In genomic region chr2:155133011-155133976, GRCm38 (mm10) we compare ENCODE assay signal across 8 mouse cellular contexts. TPM values are rescaled to one million over a fixed set of nuclear protein-coding genes. Genes with fewer than 3 reads are reported as not detected.
DNase-seq lines count a peak whose midpoint lies in the region; ATAC-seq and TF ChIP-seq lines count a peak whose summit lies in the region.

Gene Itch (plus strand): TSS chr2:155133509.

- H3K9ac ChIP-seq in forebrain, embryonic 16.5 days (replicated peaks; ENCODE audit: low read depth, low read length) = peak within 1 kb of the TSS; percentile 93
- peak within 1 kb of the TSS; percentile 91 for H3K9ac ChIP-seq in lung, embryonic 14.5 days

- peaks cover 10% of the 10 kb centered on the region; the same call in 1 of the 2 replicates for H3K27me3 ChIP-seq in G1E (ENCODE audit: insufficient read depth, low read length)
- no peaks in the 10 kb centered on the region for H3K27me3 ChIP-seq in forebrain, embryonic 16.5 days (replicated peaks; ENCODE audit: control insufficient read depth, insufficient read depth, low read length)
- H3K27me3 ChIP-seq in lung, embryonic 14.5 days (ENCODE audit: insufficient read depth, low read length) = no peaks in the 10 kb centered on the region
- H3K27me3 ChIP-seq in thymus, adult 2 months (ENCODE audit: control insufficient read depth, insufficient read depth, low read length) = no peaks in the 10 kb centered on the region

- WGBS in forebrain, embryonic 16.5 days = 2% methylated on average over 51 of the region's 65 CpGs
- WGBS in lung, embryonic 14.5 days = 2% methylated on average over 63 of the region's 65 CpGs
- WGBS in olfactory bulb, adult 2 months = under 1% methylated on average over 64 of the region's 65 CpGs
- WGBS in thymus, adult 2 months = 2% methylated on average over 65 of the region's 65 CpGs

- peaks cover 14% of the 10 kb centered on the region for H3K36me3 ChIP-seq in G1E (replicated peaks)
- 0 out of 2 replicates have a peak, but pooled peaks cover under 1% of the 10 kb centered on the region for H3K36me3 ChIP-seq in forebrain, embryonic 16.5 days (ENCODE audit: control insufficient read depth, insufficient read depth)
- H3K36me3 ChIP-seq in lung, embryonic 14.5 days (ENCODE audit: insufficient read depth) = peaks cover 7% of the 10 kb centered on the region
- peaks cover 5% of the 10 kb centered on the region for H3K36me3 ChIP-seq in thymus, adult 2 months (ENCODE audit: control insufficient read depth, insufficient read depth, low read length)

- no peak for TF ChIP-seq CTCF in G1E (IDR thresholded peaks at IDR 0.05; ENCODE audit: low read depth, low read length)
- TF ChIP-seq CTCF in layer of hippocampus, adult 2 months (conservative IDR thresholded peaks at IDR 0.05) = peak; percentile 31
- no peak for TF ChIP-seq CTCF in lung, embryonic 14.5 days (IDR thresholded peaks at IDR 0.05; ENCODE audit: low read depth)
- no peak for TF ChIP-seq CTCF in olfactory bulb, adult 2 months (IDR thresholded peaks at IDR 0.05; ENCODE audit: insufficient read depth, low read depth, low read length)
- no peak for TF ChIP-seq CTCF in thymus, adult 2 months (IDR thresholded peaks at IDR 0.05; ENCODE audit: borderline replicate concordance, control insufficient read depth, extremely low read depth, insufficient read depth, low read length, poor library complexity)

- ATAC-seq in G1E (ENCODE audit: extremely low read depth, insufficient number of reproducible peaks, low FRiP score, poor library complexity, severe bottlenecking) = peak; percentile 90
- peak; percentile 99 for ATAC-seq in forebrain, embryonic 16.5 days
- peak; percentile 97 for ATAC-seq in lung, embryonic 14.5 days (ENCODE audit: insufficient read depth)

- peaks cover 25% of the 10 kb centered on the region for H3K4me1 ChIP-seq in G1E (ENCODE audit: insufficient read depth, low read depth, low read length)
- peaks cover 25% of the 10 kb centered on the region for H3K4me1 ChIP-seq in forebrain, embryonic 16.5 days (replicated peaks; ENCODE audit: control insufficient read depth, insufficient read depth, low read length)
- H3K4me1 ChIP-seq in lung, embryonic 14.5 days (ENCODE audit: insufficient read depth) = peaks cover 16% of the 10 kb centered on the region
- H3K4me1 ChIP-seq in olfactory bulb, adult 2 months (ENCODE audit: control insufficient read depth, insufficient read depth, low read length) = peaks cover 2% of the 10 kb centered on the region; the same call in 1 of the 2 replicates
- peaks cover 13% of the 10 kb centered on the region for H3K4me1 ChIP-seq in thymus, adult 2 months (replicated peaks; ENCODE audit: control insufficient read depth, insufficient read depth, low read length)

- peak within 1 kb of the TSS; percentile 88 for H3K27ac ChIP-seq in forebrain, embryonic 16.5 days (ENCODE audit: low read length)
- H3K27ac ChIP-seq in layer of hippocampus, adult 2 months = peak within 1 kb of the TSS; percentile 99
- peak within 1 kb of the TSS; percentile 88 for H3K27ac ChIP-seq in lung, embryonic 14.5 days (ENCODE audit: low read depth)
- peak within 1 kb of the TSS; percentile 87 for H3K27ac ChIP-seq in olfactory bulb, adult 2 months (ENCODE audit: insufficient read depth, low read depth, low read length)
- 0 out of 2 replicates have a peak within 1 kb of the TSS, but pooled peaks have one; percentile 19 for H3K27ac ChIP-seq in thymus, adult 2 months (ENCODE audit: control insufficient read depth, insufficient read depth, low read length)

- DNase-seq in G1E (ENCODE audit: low spot score) = peak; percentile 92
- DNase-seq in cerebellum, adult 18-20 months = peak; percentile 95
- peak; percentile 89 to 91 for DNase-seq in heart, postnatal 36 days
- DNase-seq in layer of hippocampus, adult 2 months (ENCODE audit: low spot score in 2 of 2) = peak; percentile 92
- peak; percentile 97 for DNase-seq in lung, embryonic 14.5 days
- DNase-seq in thymus, adult 2 months = peak; percentile 90

- peak within 1 kb of the TSS; percentile 56 for H3K4me2 ChIP-seq in forebrain, embryonic 16.5 days (ENCODE audit: low read length)
- peak within 1 kb of the TSS; percentile 74 for H3K4me2 ChIP-seq in lung, embryonic 14.5 days

- H3K9me3 ChIP-seq in G1E (replicated peaks) = no peaks in the 10 kb centered on the region
- H3K9me3 ChIP-seq in forebrain, embryonic 16.5 days (ENCODE audit: control insufficient read depth, low read length) = no peaks in the 10 kb centered on the region
- no peaks in the 10 kb centered on the region for H3K9me3 ChIP-seq in lung, embryonic 14.5 days (ENCODE audit: low read depth, low read length)

- TF ChIP-seq POLR2A in olfactory bulb, adult 2 months (IDR thresholded peaks at IDR 0.05; ENCODE audit: insufficient read depth, low read depth, low read length) = peak; percentile 71; the same call in 1 of the 2 replicates
- TF ChIP-seq POLR2A in thymus, adult 2 months (IDR thresholded peaks at IDR 0.05; ENCODE audit: control insufficient read depth, extremely low read depth, insufficient read depth, low read length, poor library complexity) = peak; percentile 77

- intact Hi-C loops in heart, postnatal 36 days (cut with DNase I) = loop anchor here (2.0 kb wide), 1 partner anchor 58 kb away; the partner anchor contains the start of gene Ahcy

- peak within 1 kb of the TSS; percentile 91 for H3K4me3 ChIP-seq in G1E (ENCODE audit: low read depth, low read length)
- H3K4me3 ChIP-seq in forebrain, embryonic 16.5 days (replicated peaks; ENCODE audit: low read length) = peak within 1 kb of the TSS; percentile 90
- peak within 1 kb of the TSS; percentile 91 for H3K4me3 ChIP-seq in layer of hippocampus, adult 2 months
- peak within 1 kb of the TSS; percentile 92 for H3K4me3 ChIP-seq in lung, embryonic 14.5 days (ENCODE audit: low read depth, low read length)
- H3K4me3 ChIP-seq in olfactory bulb, adult 2 months (ENCODE audit: insufficient read depth, low read depth, low read length) = peak within 1 kb of the TSS; percentile 91
- peak within 1 kb of the TSS; percentile 98 for H3K4me3 ChIP-seq in thymus, adult 2 months (ENCODE audit: control insufficient read depth, insufficient read depth, low read length)

RNA-seq across cellular contexts. Expression of gene Itch, which starts in this region (rescaled TPM):
- 65.6 and 66.5 TPM in 2 replicates for total RNA-seq in G1E (2014; fragmentation: Nextera tagmentation)
- total RNA-seq in G1E (2017) = 53.9 and 63.4 TPM in 2 replicates
- polyA plus RNA-seq in G1E (2012) = 1.8 TPM in 2 replicates
- polyA plus RNA-seq in forebrain, embryonic 16.5 days (2015; fragmentation: Nextera tagmentation; extraction: Ambion mirVana) = 48.5 and 53.1 TPM in 2 replicates
- total RNA-seq in heart, postnatal 36 days (2021) = 10 to 100 TPM; 27.5 to 28.5 TPM
- 10 to 100 TPM; 58.7 to 60.1 TPM for total RNA-seq in layer of hippocampus, adult 2 months (2021)
- 52.9 and 57.1 TPM in 2 replicates for polyA plus RNA-seq in lung, embryonic 14.5 days (2014; fragmentation: Nextera tagmentation; extraction: Ambion mirVana)
- polyA plus RNA-seq in olfactory bulb, adult 2 months (2012; ENCODE audit: insufficient read depth, insufficient read length, low replicate concordance, missing spikeins) = not detected in 2 replicates
- 15.4 and 16.9 TPM in 2 replicates for polyA plus RNA-seq in thymus, adult 2 months (2012; rRNA removed)

Comparison
In these comparisons a context has a peak if more than half of its experiments do, and no peak if none do; other contexts are left out.
1. Peak in every context shown above with its lines: DNase-seq, ATAC-seq, H3K4me3 ChIP-seq and H3K27ac ChIP-seq.
2. H3K27ac ChIP-seq: peak in every context shown above with its lines; median percentile 99 in layer of hippocampus, adult 2 months; 88 in forebrain, embryonic 16.5 days; 88 in lung, embryonic 14.5 days; 87 in olfactory bulb, adult 2 months; 19 in thymus, adult 2 months.